Mouse (Mus musculus) adrenal gland, adult 8-10 months (tissue): ENCODE data around the gene Klhl26. TPM values are rescaled to one million over a fixed set of nuclear protein-coding genes. Genes with fewer than 3 reads are reported as not detected.

Source experiments
- DNase-seq: peaks from one replicate; pipeline ENCODE4 v3.0.0; 2022
- total RNA-seq, 4 experiments: library from RNA; stranded (reverse); gene quantifications; 2 replicates each; pipeline ENCODE4 v1.2.4; 2022

Klhl26 gene
- total RNA-seq, 4 experiments from 2014 or later = 27.3 to 35.8 (median 30.6) TPM

- DNase-seq = no peak
These were observed 33.4 kb downstream of the Klhl26 start for GRCm38 (mm10) chr8:70443326-70443725.

- no peak for DNase-seq
These were observed 35.2 kb downstream of the Klhl26 start for GRCm38 (mm10) chr8:70441565-70441964.

GRCm38 (mm10) chr8:70440246-70440645 lies 36.5 kb downstream of the Klhl26 start:
- no peak for DNase-seq

- no peak for DNase-seq
These were observed 37.0 kb downstream of the Klhl26 start for GRCm38 (mm10) chr8:70439848-70440179.

- peak; percentile 95 for DNase-seq
These were observed 37.5 kb downstream of the Klhl26 start, which contains the start of gene Crtc1 for GRCm38 (mm10) chr8:70439055-70439847. TSS of gene Crtc1 (minus strand) at chr8:70439579.

- no peak for DNase-seq
These were observed 38.3 kb downstream of the Klhl26 start for GRCm38 (mm10) chr8:70438423-70438822.

GRCm38 (mm10) chr8:70435156-70435555 lies 41.6 kb downstream of the Klhl26 start:
- no peak for DNase-seq

- no peak for DNase-seq
These were observed 43.7 kb downstream of the Klhl26 start for GRCm38 (mm10) chr8:70432991-70433536.

- no peak for DNase-seq
These were observed 45.6 kb downstream of the Klhl26 start for GRCm38 (mm10) chr8:70431213-70431612.

GRCm38 (mm10) chr8:70426300-70426907 lies 50.4 kb downstream of the Klhl26 start:
- DNase-seq = no peak

GRCm38 (mm10) chr8:70422722-70423121 lies 54.0 kb downstream of the Klhl26 start:
- DNase-seq = no peak

- DNase-seq = no peak
These were observed 55.2 kb downstream of the Klhl26 start for GRCm38 (mm10) chr8:70421349-70422104.

GRCm38 (mm10) chr8:70419879-70420643 lies 56.7 kb downstream of the Klhl26 start:
- DNase-seq = no peak

GRCm38 (mm10) chr8:70418954-70419353 lies 57.8 kb downstream of the Klhl26 start:
- no peak for DNase-seq

GRCm38 (mm10) chr8:70417914-70418313 lies 58.9 kb downstream of the Klhl26 start:
- DNase-seq = no peak

- no peak for DNase-seq
These were observed 59.8 kb downstream of the Klhl26 start for GRCm38 (mm10) chr8:70416941-70417340.

- DNase-seq = peak; percentile 75
These were observed 61.0 kb downstream of the Klhl26 start for GRCm38 (mm10) chr8:70415540-70416451.

- DNase-seq = no peak
These were observed 62.3 kb downstream of the Klhl26 start for GRCm38 (mm10) chr8:70414310-70414946.

GRCm38 (mm10) chr8:70410281-70410680 lies 66.5 kb downstream of the Klhl26 start:
- DNase-seq = no peak

GRCm38 (mm10) chr8:70409455-70409871 lies 67.3 kb downstream of the Klhl26 start:
- no peak for DNase-seq

- DNase-seq = no peak
These were observed 67.7 kb downstream of the Klhl26 start for GRCm38 (mm10) chr8:70409019-70409418.
